Mouse (Mus musculus) gastrocnemius, postnatal 25 days (tissue): Measurements from ENCODE around the gene Otud1. TPM values are rescaled to one million over a fixed set of nuclear protein-coding genes. Genes with fewer than 3 reads are reported as not detected.

Experiments
- DNase-seq: peaks from one replicate; pipeline ENCODE4 v3.0.0; 2022
- total RNA-seq, 2 experiments: library from RNA; stranded (reverse); gene quantifications; 1 replicate in 1 of 2; 2 replicates in 1 of 2; pipeline ENCODE4 v1.2.3; 2021

The Otud1 gene
- total RNA-seq, 2 experiments from 2014 or later: 13.0 to 17.5 TPM

GRCm38 (mm10) chr2:19670851-19671688 lies 13.5 kb downstream of the Otud1 start:
- no peak for DNase-seq

GRCm38 (mm10) chr2:19682997-19683396 lies 25.4 kb downstream of the Otud1 start:
- no peak for DNase-seq

GRCm38 (mm10) chr2:19685489-19686147 lies 28.1 kb downstream of the Otud1 start:
- DNase-seq: peak; percentile 26

- DNase-seq: no peak
Observed at GRCm38 (mm10) chr2:19690094-19690493, 32.5 kb downstream of the Otud1 start.

GRCm38 (mm10) chr2:19699573-19700295 lies 42.2 kb downstream of the Otud1 start:
- DNase-seq: no peak

GRCm38 (mm10) chr2:19701386-19701785 lies 43.8 kb downstream of the Otud1 start:
- no peak for DNase-seq

- DNase-seq: peak; percentile 20
Observed at GRCm38 (mm10) chr2:19703020-19703613, 45.6 kb downstream of the Otud1 start.

- DNase-seq: peak; percentile 57
Observed at GRCm38 (mm10) chr2:19703670-19704069, 46.1 kb downstream of the Otud1 start.

- no peak for DNase-seq
Observed at GRCm38 (mm10) chr2:19704272-19704671, 46.7 kb downstream of the Otud1 start.

GRCm38 (mm10) chr2:19706886-19707285 lies 49.3 kb downstream of the Otud1 start:
- no peak for DNase-seq

Other genes with a start within 250 kb of the Otud1 start
- gene Ptf1a, start 212.1 kb upstream of the Otud1 start, total RNA-seq: not detected
- not detected for gene 4921504E06Rik, start 103.8 kb upstream of the Otud1 start, total RNA-seq